Mouse (Mus musculus) CD4-positive, CD25-positive, alpha-beta regulatory T cell, adult 4 months (primary cell): ENCODE data around the gene Vamp3. TPM values are rescaled to one million over a fixed set of nuclear protein-coding genes. Genes with fewer than 3 reads are reported as not detected.

Experiments used
- ATAC-seq: one replicate; pipeline ENCODE4 v1.8.0; 2017
- polyA plus RNA-seq, 2 experiments: library from polyadenylated mRNA; unstranded; fragments of 100-300 nt; shearing (Covaris generic); gene quantifications; one replicate each; pipeline ENCODE4 v1.2.1; 2017

Vamp3 gene
- 10 to 100 TPM; 41.7 to 53.2 TPM for polyA plus RNA-seq

DNA sequence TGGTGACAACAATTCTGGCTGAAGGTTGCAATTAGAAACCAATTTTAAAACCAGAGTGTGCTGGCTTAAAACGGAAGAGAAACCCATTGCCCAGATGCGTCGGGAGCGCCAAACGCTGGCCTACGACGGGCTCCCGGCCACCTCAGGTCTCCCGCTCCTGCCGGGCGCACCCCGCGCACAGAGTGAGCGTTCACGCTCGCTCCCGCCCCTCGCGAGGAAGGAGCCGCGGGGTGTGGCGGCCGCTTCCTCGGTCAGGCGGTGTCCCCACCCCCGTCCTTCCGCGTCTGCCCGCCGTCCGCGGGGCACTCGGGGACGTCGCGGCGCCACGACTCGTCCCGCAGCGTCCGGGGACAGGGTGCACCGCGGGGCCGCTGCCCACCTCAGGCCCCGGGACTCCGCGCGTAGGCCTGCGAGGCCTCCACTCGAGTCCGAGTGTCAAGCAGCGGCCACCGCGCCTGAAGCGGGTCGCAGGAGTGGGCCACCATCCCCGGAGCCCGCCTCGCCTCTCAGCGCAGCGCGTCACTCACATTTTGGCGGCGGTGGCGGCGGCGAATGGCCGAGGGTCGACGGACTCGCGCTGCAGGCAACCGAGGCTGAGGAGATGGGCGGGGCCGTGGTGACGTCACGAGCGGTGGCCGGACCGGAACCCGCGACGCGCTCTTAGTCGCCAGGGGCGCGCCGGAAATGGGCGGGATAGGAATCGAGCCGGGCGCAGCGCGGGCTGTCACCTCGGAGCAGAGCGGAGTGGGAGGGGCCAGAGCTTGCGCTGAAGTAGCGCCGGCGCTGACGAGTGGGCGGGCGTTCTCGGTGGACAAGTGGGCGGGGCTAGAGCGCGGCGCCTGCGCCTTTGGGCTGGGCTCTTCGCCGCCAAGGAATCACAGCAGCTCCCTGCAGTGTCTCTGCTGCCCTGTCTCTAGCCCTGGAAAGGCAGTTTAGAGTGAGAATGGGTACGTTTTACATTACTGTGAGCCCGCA lies at the start of gene Vamp3:
Vamp3 (minus strand) TSS at position 617 of the 975 bp plus-strand sequence.
- peak; percentile 99 for ATAC-seq

GRCm38 (mm10) chr4:151106468-151106867 lies 48.7 kb upstream of the Vamp3 start:
- no peak for ATAC-seq

DNA sequence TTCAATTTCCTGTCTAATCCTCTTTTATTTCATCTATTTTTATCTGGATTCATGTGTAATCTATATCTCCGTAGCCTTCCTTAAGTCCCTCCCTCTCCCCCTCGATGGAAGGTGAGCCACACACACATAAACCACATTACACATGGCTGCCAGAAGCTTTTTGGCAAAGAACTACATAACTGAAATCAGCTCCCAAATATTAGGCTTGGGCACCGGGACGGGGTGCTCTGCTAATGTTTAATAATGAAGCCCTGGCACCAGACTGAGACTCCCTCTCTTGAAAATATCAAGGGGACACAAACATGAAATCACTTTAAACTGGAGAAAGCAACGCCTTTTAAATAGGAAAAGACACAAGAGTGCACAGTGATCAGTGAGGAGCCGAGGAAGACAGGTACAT lies 48.1 kb upstream of the Vamp3 start:
- ATAC-seq, result no peak

DNA sequence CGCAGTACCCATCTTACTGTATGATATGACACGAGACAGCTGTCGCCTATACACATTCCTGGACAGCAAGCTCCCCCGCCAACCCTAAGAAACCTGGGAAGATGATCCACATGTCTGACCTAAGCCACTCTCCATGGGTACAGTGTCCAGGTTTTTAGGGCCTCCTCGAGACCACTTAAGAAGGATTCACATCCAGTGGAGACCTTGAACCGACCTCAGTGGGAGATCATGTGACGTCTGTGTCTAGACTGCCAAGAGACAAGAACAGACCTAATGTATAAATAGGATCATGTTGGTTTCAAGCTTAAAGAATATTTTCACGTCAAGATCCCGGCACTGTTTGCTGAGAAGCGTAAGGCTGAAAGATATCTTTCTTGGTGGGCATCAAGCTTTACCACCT lies 46.4 kb upstream of the Vamp3 start:
- no peak for ATAC-seq

DNA sequence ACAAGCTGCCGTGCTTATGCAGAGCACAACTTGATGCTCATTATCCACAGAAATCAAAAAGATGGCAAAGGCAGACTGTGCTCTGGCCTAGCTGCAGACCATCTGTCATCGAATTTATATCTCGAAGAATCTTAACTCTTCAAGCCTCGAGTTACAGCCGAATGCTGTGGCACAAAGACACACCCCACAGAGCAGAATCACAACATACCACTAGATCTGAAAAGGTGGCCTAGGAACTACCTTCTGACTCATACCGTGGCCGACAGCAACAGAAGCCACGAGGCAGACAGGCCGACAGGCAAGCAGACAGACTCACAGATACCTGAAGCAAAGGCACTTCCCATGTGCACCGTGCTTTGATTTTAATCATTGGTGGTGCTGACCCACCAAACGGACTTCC lies 45.9 kb upstream of the Vamp3 start:
- no peak for ATAC-seq

DNA sequence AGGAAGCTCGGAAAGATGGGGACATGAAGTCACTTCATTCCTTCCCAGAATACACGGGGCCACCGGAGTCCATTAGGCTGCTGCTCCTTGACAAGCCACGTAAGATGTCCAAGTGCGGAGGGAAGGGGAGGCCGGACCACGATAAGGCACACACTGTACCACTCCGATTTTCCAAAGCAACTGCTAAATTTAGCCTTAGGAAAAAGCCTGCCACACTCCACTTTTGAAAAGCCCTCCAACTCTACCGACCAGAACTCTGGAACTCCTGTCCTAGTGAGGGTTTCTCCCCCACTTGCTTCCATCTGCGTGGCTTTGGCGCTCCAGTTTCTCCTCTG lies 39.3 kb upstream of the Vamp3 start:
- ATAC-seq, result no peak

DNA sequence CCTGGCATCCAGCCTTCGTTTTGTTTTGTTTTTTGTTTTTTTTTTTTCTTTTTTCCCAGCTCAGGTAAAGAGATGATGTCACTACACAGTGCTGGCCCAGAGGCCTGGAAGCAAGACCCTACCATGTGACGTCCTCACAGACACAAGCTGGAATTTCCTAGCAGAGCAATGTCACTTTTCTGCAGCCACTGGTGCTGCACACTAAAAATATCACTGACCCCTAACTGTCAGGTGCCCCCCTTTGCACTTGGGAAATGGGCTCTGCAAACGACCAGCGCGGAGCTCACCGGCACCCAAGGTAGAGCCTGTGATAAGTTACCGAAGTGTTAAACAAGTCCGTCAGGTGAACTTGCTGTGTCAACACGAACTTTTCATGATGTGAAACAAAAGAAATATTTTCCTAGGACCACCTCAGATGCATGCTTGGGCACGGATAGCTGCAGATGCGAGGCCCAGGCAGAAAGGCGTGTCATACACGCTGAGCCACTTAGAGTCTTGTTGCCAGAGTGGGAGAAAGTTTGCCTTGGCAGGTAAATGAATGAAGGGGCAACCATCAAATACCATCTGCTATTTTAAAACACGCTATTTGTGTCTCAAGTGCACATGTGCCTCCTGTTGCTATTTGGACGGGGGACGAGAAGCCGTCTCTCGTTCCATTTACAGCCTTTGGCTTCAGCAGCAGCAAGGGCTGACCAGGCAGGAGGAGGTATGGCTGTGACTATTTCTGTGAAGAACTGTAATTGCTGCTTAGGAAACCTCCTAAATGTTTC lies 38.8 kb upstream of the Vamp3 start:
- no peak for ATAC-seq

- no peak for ATAC-seq
Observed at GRCm38 (mm10) chr4:151095207-151095606, 37.4 kb upstream of the Vamp3 start.

GRCm38 (mm10) chr4:151089270-151089669 lies 31.5 kb upstream of the Vamp3 start, which contains the start of gene Gm13090:
Gene Gm13090 (plus strand): TSS chr4:151089570.
- ATAC-seq, result no peak

- no peak for ATAC-seq
Observed at GRCm38 (mm10) chr4:151088819-151089218, 31.1 kb upstream of the Vamp3 start.

GRCm38 (mm10) chr4:151087358-151087757 lies 29.6 kb upstream of the Vamp3 start:
- ATAC-seq, result no peak

GRCm38 (mm10) chr4:151083027-151083426 lies 25.3 kb upstream of the Vamp3 start:
- ATAC-seq, result no peak

DNA sequence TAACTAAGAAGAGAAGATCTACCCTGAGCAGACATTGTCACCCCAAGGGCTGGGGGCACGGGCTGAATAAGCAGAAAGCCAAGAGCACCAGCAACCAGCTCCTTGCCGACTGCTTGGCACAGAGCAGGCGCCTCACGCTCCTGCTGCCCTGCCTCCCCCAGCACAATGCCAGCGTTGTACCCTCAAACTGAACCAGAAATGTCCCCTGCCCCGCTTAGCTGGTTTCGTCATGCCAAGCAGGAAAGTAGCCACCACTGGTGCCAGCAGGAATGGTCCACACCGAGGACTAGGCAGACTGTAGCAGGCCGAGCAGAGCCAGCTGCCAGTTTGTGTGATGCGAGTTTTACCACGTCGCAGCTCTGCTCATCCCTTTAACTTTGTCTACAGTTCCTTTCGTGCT lies 24.2 kb upstream of the Vamp3 start:
- ATAC-seq, result no peak

DNA sequence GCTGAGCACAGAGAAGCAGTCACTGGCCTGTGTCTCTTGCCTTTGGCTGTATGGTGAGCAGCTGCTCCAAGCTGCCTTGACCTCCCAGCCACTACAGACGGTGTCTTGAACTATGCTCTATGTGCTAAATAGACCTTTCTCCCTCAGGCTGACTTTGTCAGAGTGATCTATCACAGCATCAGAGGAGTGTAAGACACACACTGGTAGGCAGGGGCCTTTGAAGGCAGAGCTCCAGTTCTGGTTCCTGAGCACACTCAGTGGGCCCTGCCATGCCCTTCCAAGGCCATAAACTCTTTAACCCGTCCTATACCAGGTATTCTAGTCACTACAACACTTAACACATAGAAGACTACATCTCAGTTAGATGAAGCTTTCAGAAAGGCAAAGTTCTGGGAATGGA lies 23.6 kb upstream of the Vamp3 start:
- ATAC-seq, result no peak

DNA sequence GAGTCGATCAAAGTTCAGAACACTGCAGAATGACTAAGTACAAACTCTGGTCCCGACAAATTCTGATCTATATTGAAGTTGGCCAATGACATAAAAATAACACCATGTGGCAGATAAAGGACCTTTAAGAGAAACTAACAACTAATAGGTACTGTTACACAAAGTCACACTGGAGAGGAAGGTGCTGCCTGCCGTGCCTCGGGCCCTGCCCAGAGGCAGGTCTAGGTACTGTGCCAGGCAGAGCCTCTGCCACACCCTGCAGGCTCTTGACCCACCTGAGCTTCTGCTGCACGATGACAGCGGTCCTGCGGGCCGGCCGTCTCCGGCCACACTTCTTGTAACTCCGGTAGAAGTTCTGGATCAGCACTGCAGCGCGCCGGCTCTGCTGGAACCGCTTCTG lies 17.1 kb upstream of the Vamp3 start:
- ATAC-seq, result no peak

DNA sequence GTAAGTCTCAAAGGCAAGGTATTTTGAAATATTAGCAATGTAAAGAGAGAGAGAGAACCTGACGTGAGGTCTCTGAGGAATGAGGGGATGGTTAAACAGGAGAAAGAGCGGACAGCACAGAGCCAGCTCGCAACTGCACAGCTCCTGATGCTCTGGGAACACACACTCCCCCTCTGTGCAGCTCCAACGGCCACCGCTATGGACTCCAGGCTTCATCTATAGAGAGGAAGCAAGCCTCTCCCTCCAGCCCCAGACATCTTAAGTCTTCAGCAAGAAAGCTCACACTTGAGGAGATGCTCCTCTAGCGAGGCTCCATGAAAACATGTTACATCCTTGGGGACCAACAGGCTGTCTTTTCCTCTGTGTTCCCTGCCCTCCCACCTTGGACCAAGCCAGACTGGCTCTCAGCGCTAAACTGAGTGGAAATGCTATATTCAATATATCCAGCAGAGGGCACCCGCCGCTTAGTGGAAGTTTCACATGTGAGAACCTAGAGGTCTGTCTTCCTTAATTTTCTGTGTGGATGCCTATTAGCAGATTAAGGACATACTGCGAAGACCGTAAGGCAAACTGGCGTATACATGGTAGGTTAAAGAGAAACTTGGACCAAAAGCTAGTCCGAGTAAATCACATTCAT lies 15.5 kb upstream of the Vamp3 start:
- ATAC-seq, result no peak

GRCm38 (mm10) chr4:151070962-151071361 lies 13.2 kb upstream of the Vamp3 start:
- ATAC-seq, result no peak

- no peak for ATAC-seq
Observed at GRCm38 (mm10) chr4:151068751-151069150, 11.0 kb upstream of the Vamp3 start.

DNA sequence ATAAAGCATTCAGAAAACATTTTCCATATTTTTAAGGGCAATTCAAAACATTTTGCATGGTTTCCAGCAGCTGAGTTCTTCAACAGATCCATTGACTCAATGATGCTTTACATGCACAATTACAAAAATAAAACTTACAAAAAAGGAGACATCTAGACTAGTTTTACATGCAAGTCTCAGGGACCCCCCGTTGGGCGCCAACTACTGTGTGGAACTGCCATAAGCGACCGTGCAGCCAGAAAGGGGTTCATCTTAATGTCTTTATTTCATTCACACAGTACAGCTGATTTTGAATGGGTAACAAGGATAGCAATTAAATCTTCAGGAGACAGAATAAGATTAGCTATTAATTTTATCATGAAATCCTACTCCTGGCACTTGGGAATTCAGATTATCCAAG lies 1.8 kb upstream of the Vamp3 start:
- ATAC-seq, result no peak

DNA sequence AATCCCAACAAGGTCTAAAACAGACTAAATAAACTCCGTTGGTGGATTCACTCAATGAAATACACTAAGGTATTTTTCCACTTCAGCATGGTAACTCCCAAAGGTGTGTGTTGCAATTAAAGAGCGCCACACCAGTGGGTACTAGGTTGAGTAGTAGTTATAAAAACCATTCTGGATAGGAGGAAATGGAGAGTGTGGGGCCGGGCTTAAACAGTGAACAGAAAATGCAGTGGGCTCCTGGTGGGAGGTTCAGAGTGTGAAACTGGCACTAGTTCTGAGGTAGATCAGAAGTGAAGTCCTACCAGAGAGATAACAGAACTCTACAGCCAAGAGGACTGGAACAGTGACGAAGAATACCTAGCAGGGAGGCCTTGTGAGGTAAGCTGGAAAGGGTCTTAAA lies 871 bp upstream of the Vamp3 start:
- no peak for ATAC-seq

DNA sequence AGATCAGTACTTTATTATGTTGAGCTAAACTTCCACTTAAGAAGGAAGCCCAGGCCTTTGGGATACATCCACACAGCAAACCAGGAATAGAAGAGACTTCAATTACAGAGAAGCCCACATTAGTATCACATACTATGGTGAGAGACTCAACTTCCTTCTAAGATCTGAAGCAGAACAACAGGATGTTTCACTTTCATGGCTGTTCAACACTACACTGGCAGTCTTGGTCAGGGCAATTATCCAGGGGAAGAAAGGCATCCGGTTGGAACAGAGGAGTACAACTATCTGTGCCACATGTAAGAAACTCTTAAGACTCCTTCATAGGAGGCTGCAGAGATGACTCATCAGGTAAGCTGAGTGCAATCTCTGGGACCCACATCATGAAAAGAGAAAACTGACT lies 6.6 kb downstream of the Vamp3 start:
- ATAC-seq, result peak; percentile 68

- no peak for ATAC-seq
Observed at GRCm38 (mm10) chr4:151046524-151046923, 11.2 kb downstream of the Vamp3 start.

GRCm38 (mm10) chr4:151044944-151045570 lies 12.7 kb downstream of the Vamp3 start:
- ATAC-seq, result peak; percentile 83
